Mouse (Mus musculus): ENCODE data around the gene Pdp2. TPM values are rescaled to one million over a fixed set of nuclear protein-coding genes. Genes with fewer than 3 reads are reported as not detected.

The Pdp2 gene
- total and polyA plus RNA-seq, 3 experiments, result 12.2 to 12.4 TPM; not detected in 1

DNA sequence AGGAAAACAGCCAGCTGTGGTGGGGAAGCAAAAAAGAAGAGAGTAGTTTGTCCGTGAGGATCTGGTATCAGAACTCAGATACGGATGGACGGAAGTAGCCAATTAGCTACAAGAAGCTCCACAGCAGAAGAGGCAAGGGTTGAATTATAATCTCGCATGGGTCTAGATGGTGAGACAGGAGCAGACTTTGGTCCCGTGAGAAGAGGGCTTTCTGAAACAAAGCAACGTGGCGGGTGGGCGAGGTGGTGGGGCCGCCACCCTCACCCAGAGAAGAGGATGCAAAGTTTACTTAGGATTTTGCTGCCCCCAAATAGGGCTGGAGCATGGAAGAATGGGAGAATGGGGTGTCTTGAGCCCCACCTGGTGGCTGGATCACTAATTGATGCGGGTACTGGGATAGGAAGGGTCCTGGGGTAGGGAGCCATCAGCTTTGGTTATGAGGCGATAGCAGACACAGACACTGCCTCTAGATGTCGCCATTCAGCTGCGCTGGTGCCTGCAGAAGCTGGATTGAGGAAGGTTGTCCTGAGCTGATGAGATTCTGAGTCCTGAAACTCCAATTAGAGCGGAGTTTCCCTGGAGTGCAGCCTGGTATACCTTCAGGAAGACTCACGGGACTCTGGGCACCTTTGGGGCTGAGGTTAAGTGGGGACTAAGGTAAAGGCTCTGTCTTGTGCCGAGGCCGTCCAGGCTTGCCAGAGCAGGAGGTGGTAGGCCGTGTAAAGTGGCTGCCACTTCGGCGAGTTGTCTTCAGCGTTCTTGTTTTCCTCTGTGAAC, 11.4 kb downstream of the Pdp2 start:
- Histone ChIP-seq H3K79me2 (ENCODE audit: control insufficient read depth, insufficient read depth, low read length, poor library complexity) (no peaks in the 10 kb centered on the region; the same call in 1 of the 2 replicates), H3K27ac (ENCODE audit: control insufficient read depth, low read depth, low read length) (no peak overlapping the region), H3K36me3 (ENCODE audit: control insufficient read depth in 1 of 2, insufficient read depth in 2 of 2, low read length in 2 of 2) (no peaks in the 10 kb centered on the region), H3K9ac (ENCODE audit: control insufficient read depth, low read depth, low read length, poor library complexity, severe bottlenecking) (no peak overlapping the region), H3K9me3 (replicated peaks; ENCODE audit: insufficient read depth, low read length) (no peaks in the 10 kb centered on the region), H3K27me3 (ENCODE audit: control insufficient read depth in 1 of 2, insufficient read depth in 2 of 2, low read length in 2 of 2) (no peaks in the 10 kb centered on the region), H3K4me1 (ENCODE audit: control insufficient read depth in 1 of 2, insufficient read depth in 2 of 2, low read length in 2 of 2) (no peaks in the 10 kb centered on the region), H3K4me3 (ENCODE audit: control insufficient read depth in 1 of 2, insufficient read depth in 1 of 2, low read depth in 2 of 2, low read length in 2 of 2) (no peak overlapping the region)
- peak; percentile 90 for DNase-seq (ENCODE audit: low read depth, low spot score)
- peak; percentile 90 to 98 (median 96) for TF ChIP-seq CTCF (IDR thresholded peaks at IDR 0.05 in 2 of 3, conservative IDR thresholded peaks at IDR 0.05 in 1 of 3; ENCODE audit: control insufficient read depth in 1 of 3, insufficient read depth in 1 of 3, low read depth in 2 of 3, low read length in 3 of 3, poor library complexity in 1 of 3, severe bottlenecking in 1 of 3)
- TF ChIP-seq GATA1 (IDR thresholded peaks at IDR 0.05; ENCODE audit: low read depth, low read length), result no peak
- no peak for TF ChIP-seq BHLHE40 (IDR thresholded peaks at IDR 0.05; ENCODE audit: borderline replicate concordance, low read depth, low read length)
- TF ChIP-seq MAX (IDR thresholded peaks at IDR 0.05; ENCODE audit: low read length), result no peak
- no peak for TF ChIP-seq MAFK (IDR thresholded peaks at IDR 0.05; ENCODE audit: borderline replicate concordance, low read depth, low read length)
- no peak for TF ChIP-seq GABPA (IDR thresholded peaks at IDR 0.05; ENCODE audit: low read depth, low read length)
- TF ChIP-seq TBP (IDR thresholded peaks at IDR 0.05; ENCODE audit: low read depth, low read length), result 0 out of 2 replicates have a peak, but pooled peaks have one; percentile 24
- no peak for TF ChIP-seq UBTF (IDR thresholded peaks at IDR 0.05; ENCODE audit: borderline replicate concordance, insufficient read depth, low read depth, low read length)
- TF ChIP-seq MAZ (IDR thresholded peaks at IDR 0.05; ENCODE audit: low read depth, low read length), result no peak
- TF ChIP-seq CHD2 (IDR thresholded peaks at IDR 0.05; ENCODE audit: low read length), result no peak
- TF ChIP-seq SIN3A (IDR thresholded peaks at IDR 0.05; ENCODE audit: low read length), result peak; percentile 23; the same call in 1 of the 2 replicates
- TF ChIP-seq MEF2A (IDR thresholded peaks at IDR 0.05; ENCODE audit: extremely low read depth, insufficient replicate concordance, low read depth, low read length, poor library complexity, severe bottlenecking), result no peak
- no peak for TF ChIP-seq JUND (IDR thresholded peaks at IDR 0.05; ENCODE audit: low read depth, low read length)
- no peak for TF ChIP-seq RCOR1 (IDR thresholded peaks at IDR 0.05; ENCODE audit: low read depth, low read length)
- TF ChIP-seq POLR2AphosphoS2 (IDR thresholded peaks at IDR 0.05; ENCODE audit: low read length), result no peak
- TF ChIP-seq MYB (IDR thresholded peaks at IDR 0.05; ENCODE audit: low read depth, low read length), result no peak
- no peak for TF ChIP-seq HCFC1 (IDR thresholded peaks at IDR 0.05; ENCODE audit: low read depth, low read length)
- TF ChIP-seq KAT2A (conservative IDR thresholded peaks at IDR 0.05; ENCODE audit: low read depth, low read length), result no peak
- TF ChIP-seq RAD21 (IDR thresholded peaks at IDR 0.05; ENCODE audit: low read depth, low read length), result peak; percentile 93
- TF ChIP-seq SMC3 (IDR thresholded peaks at IDR 0.05; ENCODE audit: low read depth, low read length), result peak; percentile 82
- peak; percentile 75 for TF ChIP-seq ZC3H11A (IDR thresholded peaks at IDR 0.05; ENCODE audit: low read depth, low read length)
